Mouse (Mus musculus) adrenal gland, postnatal 14 days (tissue): ENCODE measurements around the gene Gm16440. TPM values are rescaled to one million over a fixed set of nuclear protein-coding genes. Genes with fewer than 3 reads are reported as not detected.
"Not testable (repeated sequence)": the region's sequence is repeated elsewhere in the genome, so short reads cannot be mapped to it uniquely, and the experiment has no call there.

Experiments used
- DNase-seq: peaks from one replicate; pipeline ENCODE4 v3.0.0; 2021; ENCODE audit warnings: mixed read lengths
- long read RNA-seq, 2 experiments: library from polyadenylated mRNA; stranded (forward); transcript quantifications; one replicate each; pipeline ENCODE4 v2.0.0; 2021
- total RNA-seq: library from RNA; stranded (reverse); gene quantifications from 2 replicates; pipeline ENCODE4 v1.2.3, GENCODE M21; 2021

Gene Gm16440
- total RNA-seq = not detected in 2 replicates
- long read RNA-seq, experiment 1 = 0 reads
- long read RNA-seq, experiment 2 = 0 reads

- not testable (repeated sequence) for DNase-seq
Observed at GRCm38 (mm10) chr14:6390219-6390618, at the start of gene Gm16440. Gene Gm16440 (minus strand): TSS chr14:6390319.

GRCm38 (mm10) chr14:6426766-6427165, 36.6 kb upstream of the Gm16440 start:
- DNase-seq = peak; percentile 21

GRCm38 (mm10) chr14:6426353-6426752, 36.2 kb upstream of the Gm16440 start:
- DNase-seq = not testable (repeated sequence)

- not testable (repeated sequence) for DNase-seq
Observed at GRCm38 (mm10) chr14:6412382-6412781, 22.3 kb upstream of the Gm16440 start, which contains the start of gene Gm3591. Gene Gm3591 (minus strand): TSS chr14:6412482.

- not testable (repeated sequence) for DNase-seq
Observed at GRCm38 (mm10) chr14:6343578-6343977, 46.5 kb downstream of the Gm16440 start, which contains the start of gene Gm3618. Gene Gm3618 (minus strand): TSS chr14:6343678.

Other genes starting within 250 kb of the Gm16440 start
- gene Gm21560, start 171.0 kb downstream of the Gm16440 start, total RNA-seq = 0.30 and 0.79 TPM in 2 replicates
- gene Gm3411, start 103.1 kb downstream of the Gm16440 start, total RNA-seq = 0.59 TPM in 1 of 2 replicates, not detected in the other
- gene Gm21103, start 85.5 kb downstream of the Gm16440 start, total RNA-seq = not detected in 2 replicates
- gene Gm3618, start 46.6 kb downstream of the Gm16440 start, total RNA-seq = not detected in 2 replicates
- 0.34 and 0.78 TPM in 2 replicates for gene Gm3591, start 22.2 kb upstream of the Gm16440 start, total RNA-seq
- not detected in 2 replicates for gene Gm3594, start 54.3 kb upstream of the Gm16440 start, total RNA-seq
- gene Gm8356, start 147.0 kb upstream of the Gm16440 start, total RNA-seq = not detected in 2 replicates
- 0.78 and 0.98 TPM in 2 replicates for gene Gm3629, start 200.3 kb upstream of the Gm16440 start, total RNA-seq
- gene Gm3460, start 232.1 kb upstream of the Gm16440 start, total RNA-seq = not detected in 2 replicates